Mouse (Mus musculus) spleen, postnatal 4 days (tissue): ENCODE data around the gene Strn.
A peak's percentile ranks its signal among the peaks of the same experiment; 100 is the strongest.
"Not testable (repeated sequence)": the region's sequence is repeated elsewhere in the genome, so short reads cannot be mapped to it uniquely, and the experiment has no call there.

ENCODE experiments used
- DNase-seq, 2 experiments: peaks; one replicate each; pipeline ENCODE4 v3.0.0; 2022; ENCODE audit warnings: low spot score in 2 of 2

The Strn gene

DNA sequence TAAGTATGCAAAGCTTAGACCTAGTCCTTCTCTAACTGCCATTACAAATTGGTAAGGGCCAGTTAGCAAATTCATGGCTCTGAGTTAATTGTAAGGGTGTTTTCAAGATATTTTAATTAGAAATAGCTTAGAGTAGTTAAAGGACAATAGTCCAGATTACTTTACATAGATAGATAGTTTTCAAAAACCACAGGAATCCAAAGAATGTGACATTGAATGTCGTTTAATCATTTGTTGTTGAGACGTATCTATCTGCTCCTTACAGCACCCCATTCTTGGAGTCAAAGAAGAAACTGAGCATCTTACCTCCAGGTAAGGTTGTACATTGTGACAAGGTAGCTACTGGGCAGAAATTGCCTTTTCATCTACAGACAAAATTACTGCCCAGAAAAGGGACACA is 26.7 kb downstream of the Strn start:
- no peak for DNase-seq

DNA sequence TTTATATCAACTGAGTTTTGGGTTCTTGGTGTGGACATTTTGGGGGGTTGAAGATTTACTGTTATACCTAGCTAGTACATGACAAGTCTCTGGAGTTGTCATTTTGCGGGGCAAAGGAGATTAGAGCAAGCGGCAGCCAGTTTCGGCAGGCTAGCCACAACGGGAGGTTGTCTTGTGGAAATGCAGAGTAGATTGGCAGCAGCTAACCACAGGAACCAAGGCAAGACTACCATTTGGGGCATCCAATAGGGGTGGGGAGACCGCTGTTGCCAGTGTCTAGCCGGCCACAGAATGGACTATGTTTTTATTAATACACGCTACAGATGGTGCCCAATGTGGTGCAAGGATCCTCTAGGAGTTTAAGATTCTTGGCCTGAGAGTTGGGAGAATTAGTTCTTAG is 28.6 kb downstream of the Strn start:
- DNase-seq, result no peak

DNA sequence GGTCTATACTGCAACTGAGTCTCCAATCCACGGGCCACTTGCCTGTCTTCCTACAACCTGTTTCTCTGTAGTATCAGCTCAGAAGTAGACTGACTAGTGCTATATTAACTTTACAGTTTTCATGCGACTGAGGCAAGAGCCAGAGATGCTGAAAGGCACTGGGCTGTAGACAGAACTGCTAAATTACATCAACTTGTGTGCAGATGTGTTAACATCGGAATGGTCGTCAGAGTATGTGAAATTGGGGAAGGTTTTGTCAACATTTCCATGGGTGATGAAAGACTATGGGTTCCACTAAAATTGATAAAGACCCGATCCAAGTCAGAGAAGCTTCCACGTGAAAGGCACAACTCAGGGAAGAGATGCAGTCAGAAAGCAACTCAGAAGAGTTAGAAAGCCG is 34.0 kb downstream of the Strn start:
- no peak for DNase-seq

DNA sequence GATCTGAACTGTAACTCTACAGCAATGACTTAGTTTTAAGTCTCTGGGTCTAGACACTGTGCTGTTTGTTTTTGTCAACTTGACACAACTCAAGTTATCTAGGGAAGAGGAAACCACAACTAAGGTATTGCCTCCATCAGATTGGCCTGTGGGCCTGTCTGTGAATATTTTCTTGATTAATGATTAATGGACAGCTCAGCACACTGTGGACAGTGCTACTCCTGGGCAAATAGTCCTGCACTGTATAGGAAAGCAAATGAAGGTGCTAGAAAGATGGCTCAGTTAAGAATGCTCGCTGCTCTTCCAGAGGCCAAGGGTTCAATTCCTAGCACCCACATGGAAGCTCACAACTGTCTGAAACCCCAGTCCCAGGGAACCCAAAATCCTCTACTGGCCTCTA is 38.0 kb downstream of the Strn start:
- DNase-seq, result no peak

DNA sequence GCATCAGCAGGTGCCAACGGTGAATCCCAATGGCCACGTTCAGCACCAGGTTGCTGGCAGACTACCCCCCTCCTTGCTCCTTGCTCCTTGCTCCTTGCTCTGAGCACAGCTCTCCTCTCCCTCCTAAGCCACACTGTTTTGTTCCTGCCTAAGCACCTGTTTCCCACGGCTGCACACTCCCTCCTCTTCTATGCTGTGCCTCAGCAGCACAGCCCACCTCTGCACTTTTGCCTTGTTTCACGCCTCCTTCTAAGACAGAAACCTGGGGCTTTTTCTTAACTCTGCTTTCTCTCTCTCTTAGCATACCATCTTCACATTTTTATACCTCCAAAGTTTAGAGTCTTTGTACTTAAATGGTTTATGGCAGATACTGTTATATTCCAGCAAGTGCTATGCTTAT is 39.5 kb downstream of the Strn start:
- no peak for DNase-seq

DNA sequence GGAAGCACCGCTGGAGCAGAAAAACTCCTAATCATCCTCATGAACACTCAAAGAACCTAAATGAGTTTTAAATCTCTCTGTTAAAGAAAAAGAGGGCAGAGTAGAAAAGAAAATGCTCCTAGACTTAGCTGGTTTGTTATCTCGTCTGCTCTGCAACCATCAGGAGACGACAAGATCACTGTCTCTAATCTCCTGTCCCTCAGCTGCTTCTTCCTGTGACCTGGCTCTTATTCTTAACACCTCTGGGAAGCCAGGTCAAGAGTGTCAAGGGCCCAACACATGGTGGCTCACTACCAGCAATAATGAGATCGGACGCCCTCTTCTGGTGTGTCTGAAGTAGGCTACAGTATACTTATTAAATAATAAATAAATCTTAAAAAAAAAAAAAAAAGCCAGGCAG is 40.1 kb downstream of the Strn start:
- DNase-seq, result no peak

DNA sequence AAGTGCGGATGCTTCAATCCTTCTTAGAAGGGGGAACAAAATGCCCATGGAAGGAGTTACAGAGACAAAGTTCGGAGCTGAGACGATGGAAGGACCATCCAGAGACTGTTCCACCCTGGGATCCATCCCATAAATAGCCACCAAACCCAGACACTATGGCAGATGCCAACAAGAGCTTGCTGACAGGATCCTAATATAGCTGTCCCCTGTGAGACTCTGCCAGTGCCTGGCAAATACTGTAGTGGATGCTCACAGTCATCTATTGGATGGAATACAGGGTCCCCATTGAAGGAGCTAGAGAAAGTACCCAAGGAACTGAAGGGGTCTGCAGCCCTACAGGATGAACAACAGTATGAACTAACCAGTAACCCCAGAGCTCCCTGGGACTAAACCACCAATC is 47.8 kb downstream of the Strn start:
- not testable (repeated sequence) for DNase-seq

DNA sequence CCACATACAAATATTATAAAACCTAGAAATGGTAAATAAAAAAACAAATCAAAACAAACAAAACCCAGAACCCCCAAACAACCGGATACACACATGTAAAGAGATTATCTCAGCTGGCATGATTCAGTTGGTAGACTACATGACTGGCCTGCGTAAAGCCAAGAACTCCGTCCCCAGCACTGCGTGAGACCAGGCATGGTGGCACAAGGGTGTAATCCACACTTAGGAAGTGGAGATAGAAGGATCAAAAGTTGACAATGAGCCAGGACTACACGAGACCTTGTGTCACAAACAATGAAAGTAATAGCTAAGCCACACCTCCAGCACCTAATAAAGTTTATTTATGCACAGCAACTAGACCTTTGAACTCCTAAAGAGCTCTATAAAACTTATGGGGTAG is 49.0 kb downstream of the Strn start:
- no peak for DNase-seq

DNA sequence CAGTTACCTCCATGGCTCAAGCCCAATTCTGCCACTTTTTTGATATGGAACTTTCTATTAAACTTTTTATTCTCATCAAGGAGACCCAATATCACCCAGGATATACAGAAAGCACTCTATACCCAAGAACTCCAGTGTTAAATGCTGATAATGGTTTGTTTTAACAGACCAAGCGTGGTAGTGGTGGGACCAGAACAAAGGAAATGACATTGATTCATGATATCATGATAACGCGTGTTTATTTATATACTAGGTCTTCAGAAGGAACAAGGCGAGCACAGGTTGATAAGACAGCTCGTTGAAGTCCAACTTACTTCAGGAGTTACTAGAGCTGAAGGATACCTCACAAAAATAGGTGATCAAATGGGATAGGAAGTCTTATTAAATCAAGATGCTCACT is 52.0 kb downstream of the Strn start:
- DNase-seq, result no peak

DNA sequence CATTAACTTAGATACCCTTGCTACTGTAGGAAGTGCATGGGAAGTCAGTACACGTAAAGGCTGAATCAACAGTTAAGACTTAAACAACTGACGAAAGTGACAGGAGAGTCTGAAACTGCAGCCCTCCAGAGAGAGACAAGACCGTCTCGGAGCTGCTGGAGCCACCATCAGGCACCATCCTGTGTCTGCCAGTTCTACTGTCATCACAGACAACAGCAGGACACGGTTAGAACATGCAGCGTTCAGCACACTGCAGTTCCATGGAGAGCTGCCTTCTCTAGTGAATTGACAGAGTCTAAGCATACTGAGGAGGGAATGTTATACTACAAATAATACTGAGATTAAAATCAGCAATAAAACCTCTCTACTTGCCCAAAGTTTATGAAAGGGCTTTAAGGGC is 54.6 kb downstream of the Strn start:
- no peak for DNase-seq

DNA sequence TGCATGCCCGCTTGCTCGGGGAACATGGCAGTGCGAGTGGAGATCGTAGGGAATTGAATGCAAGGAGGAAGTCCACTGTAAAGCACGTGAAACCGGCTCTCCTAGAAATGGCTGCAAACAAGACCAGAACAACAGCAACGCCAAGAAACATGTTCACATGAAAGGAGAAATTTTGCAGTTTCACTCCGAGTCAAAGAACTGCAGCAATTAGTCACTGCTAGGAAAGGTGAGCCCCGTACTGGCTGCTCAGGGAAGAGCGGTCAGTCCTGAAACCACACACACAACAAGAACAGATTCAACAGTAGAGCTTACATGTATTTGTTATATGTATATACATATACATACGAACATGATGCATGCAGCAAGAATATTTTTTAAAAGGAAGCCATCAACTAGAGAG is 57.5 kb downstream of the Strn start:
- no peak for DNase-seq

DNA sequence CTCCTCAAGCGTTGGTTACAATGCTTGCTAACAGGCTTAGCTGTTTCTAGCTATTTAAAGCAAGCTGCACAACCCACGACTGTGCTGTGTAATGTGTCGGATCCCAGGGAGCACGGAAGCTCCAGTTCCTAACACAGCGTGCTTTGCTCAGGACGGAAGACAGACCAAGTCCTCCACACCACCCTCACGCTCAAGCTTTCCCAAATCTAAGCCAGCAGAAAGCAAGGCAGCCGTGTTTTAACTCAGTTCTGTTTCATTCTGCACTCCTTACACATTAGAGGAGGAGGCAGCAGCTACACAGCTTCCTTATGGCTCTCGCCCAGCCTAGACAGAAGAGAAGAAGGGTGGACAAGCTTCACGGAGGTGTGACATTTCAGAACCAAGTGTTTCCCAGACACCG is 60.2 kb downstream of the Strn start:
- no peak for DNase-seq

DNA sequence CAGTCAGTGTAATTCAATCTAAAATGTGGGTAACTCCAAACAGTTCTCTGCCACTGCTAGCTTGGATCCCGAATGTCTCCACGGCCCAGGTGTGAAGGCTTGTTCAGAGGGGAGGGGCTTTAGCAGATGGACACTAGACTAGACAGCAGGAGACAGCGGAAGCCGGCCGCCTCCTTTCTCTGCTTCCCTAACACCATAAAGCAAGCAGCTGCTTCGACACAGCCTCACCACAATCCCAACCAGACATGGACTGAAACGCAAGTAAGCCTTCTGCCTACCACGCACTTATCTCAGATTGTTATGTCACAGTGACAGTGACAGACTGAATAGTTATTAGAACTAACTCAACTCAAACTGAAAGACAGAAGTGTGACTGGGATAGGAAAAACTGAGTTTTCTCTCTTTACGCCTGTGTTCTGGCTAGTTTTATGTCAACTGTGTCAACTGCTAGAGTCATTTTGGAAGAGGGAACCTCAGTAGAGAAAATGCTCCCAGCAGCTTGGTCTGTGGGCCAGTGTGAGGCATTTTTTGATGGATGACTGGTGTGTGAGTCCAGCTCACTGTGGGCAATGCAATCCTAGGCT is 71.9 kb downstream of the Strn start:
- DNase-seq, result no peak

DNA sequence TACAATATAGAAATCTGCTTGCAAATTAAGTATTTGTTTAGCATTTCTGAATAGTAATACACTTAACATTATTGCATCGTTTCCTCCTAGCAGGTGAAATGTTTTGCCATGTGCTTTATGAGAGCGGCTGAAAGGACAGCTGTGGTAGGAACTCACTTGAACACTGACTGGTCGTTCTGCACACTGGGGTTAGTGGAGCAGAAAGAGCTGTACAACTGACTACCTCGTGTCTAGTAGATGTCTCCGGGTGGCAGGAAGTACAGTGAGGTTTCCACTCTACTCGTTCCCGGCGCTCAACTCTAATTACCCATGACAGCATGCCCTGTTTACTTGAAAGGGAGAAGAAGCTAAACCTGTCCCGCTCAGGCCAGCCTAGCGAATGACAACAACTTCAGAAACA is 82.2 kb downstream of the Strn start:
- DNase-seq, result no peak

DNA sequence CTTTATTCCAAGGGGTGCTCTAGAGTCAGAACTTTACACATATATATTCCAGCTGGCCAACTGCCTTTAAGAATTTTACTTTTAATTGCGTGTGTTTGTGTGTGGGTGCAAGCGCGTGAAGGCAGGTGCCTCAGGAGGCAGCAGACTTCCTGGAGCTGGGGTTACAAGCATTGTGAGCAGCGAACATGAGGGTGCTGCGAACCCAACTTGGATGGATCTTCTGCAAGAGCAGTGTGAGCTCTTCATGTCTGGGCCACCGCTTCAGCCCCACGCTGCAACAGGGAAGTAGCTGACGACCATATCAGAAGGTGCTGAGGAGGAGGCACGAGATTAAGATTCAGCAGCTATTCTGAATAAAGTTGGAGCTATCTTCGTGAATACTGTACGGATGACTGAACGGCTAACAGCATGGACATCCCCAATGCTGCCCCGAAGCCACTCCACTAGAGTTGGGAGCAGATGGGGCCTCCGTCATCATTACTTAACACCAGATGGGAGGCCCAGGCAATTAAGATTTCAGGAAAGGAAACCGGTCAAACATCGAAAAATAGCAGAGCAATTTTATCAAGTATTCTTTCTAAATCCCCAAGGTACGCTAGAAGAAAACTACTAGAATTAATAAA is 93.0 kb downstream of the Strn start:
- no peak for DNase-seq

DNA sequence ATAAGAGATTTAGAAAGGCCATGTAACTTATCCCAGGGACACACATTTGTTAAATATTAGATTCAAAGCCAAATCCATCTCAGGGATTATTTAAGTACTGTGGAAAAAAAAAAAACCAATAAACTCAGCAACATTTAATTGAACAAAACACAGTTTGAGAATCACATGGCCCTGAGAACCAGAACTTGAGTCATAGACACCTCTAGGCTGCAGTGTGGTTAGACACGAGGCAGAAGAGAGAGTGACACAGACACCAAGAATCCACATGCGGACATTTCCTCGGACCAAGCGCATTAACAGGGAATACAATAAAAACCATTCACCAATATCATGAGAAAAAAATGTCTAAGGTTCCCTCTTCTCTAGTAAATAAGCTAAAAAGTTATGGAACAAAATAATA is 94.7 kb downstream of the Strn start:
- no peak for DNase-seq

DNA sequence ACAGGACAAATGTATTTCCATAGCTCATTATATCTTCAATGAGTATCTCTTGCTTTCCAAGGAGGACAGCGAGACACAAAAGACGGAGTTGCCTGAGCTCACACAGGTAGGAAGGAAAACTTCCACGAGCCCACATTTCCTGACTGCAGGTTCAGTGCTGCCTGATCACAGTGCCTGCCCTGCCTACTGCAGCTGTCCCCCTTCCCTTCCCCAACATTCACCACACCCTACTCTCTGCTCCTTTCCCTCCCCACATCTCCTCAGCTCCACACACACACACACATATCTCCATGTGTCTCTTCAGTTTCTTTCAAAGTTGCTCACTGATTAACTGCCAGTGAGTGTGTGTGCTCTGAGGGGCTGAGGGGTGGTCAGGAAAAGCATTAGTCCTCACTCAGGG is 96.6 kb downstream of the Strn start:
- no peak for DNase-seq

DNA sequence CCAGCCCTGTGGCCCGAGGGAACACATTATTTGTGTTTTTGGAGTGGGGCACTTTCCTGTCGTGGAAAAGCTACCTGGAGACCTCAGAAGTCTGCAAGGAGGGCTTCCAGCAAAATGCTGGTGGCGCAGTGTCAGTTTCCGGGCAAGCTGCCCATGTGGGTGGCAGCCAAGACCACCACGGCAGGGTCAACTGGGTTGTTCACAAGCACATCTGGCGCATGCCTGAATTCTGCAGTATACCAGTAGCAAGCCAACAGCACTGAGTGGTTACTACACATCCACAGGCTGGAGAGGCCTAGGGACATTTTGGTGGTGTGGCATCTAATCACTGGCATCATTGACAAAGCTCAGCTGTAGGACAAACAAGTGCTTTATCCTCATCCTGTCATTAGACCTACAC is 97.9 kb downstream of the Strn start:
- no peak for DNase-seq

DNA sequence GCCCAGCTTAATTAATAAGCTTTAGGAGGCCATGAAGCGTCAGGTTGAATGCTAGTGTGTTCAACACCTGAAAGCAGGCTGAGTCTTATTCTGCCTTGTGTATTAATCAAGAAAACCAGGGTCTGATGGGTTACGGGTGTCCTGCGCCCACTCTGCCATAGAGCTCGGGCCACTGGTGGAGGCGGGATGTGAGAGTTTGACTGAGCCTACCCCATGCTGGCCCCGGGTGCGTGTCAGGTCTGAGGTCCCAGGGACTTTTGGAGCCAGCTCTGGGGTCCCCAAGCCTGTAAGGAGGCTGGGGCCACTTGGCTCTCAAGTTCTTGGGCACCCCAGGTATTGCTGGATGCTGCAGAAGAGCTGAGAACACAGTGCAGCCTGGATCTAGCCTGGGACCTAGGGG is 99.9 kb downstream of the Strn start:
- peak in 1 of 2 experiments; percentile 60 for DNase-seq

DNA sequence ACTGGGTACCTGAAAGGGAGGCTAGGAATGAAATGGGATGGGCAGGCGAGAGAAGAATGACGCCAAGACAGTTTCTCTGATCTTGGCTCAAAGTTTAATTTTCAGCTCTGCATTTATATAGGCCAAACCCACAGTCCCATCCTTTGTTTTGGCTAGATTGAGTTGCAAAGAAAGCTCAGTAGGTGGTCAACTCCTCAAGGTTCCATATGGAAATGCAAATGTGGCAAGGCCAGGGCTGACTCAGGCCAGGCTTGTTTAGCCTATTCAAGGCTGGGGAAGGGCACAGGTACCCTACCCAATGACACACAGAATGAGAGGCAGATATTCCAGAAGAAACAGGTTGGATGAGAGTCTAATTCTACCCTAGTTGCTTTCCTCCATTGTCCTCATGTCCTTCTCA is 101.4 kb downstream of the Strn start:
- no peak for DNase-seq

DNA sequence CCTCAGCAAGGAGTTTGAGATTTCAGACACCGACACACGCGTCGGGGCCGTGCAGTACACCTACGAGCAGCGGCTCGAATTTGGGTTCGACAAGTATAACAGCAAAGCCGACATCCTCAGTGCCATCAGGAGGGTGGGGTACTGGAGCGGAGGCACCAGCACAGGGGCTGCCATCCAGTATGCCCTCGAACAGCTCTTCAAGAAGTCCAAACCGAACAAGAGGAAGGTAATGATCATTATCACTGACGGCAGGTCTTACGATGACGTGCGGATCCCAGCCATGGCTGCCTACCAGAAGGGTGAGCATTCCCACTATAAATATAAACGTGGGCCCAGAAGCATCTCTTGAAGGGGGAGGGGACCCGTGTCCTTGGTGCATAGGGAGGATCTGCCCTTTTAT is 112.1 kb downstream of the Strn start:
- DNase-seq, result no peak

DNA sequence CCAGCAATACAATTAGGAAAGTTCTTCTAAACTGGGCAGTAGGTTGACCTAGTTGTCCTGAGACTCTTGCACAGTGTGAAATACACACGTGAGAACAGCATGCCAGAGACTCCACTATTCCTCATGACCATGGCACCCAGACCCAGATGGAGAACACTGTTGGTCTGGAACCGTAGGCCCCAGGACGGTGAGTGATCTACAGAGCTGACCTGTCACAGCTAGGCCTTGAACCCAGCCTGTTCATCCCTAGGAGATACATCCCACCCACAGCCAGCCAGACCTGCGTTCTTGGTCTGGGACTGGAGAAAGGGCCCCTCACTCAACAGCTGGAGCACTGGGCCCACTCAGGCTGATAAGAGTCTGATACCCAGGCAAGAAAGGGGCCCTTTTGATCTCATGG is 115.1 kb downstream of the Strn start:
- no peak for DNase-seq

DNA sequence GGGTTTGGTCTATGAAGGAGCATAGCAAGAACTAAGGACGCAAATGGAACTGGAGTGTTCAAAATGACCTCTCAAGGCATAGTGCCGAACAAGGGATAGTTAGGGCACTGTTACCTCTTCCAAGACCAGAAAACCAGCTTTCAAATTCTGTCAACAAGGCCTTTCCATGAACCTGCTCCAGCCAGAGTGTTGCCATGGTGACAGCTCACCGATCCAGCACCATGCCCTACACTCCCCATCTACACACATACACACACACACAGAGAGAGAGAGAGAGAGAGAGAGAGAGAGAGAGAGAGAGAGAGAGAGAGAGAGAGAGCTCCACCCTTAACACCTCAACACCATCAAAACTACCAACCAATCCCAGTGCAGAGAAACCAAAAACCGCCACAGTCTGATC is 116.3 kb downstream of the Strn start:
- no peak for DNase-seq

DNA sequence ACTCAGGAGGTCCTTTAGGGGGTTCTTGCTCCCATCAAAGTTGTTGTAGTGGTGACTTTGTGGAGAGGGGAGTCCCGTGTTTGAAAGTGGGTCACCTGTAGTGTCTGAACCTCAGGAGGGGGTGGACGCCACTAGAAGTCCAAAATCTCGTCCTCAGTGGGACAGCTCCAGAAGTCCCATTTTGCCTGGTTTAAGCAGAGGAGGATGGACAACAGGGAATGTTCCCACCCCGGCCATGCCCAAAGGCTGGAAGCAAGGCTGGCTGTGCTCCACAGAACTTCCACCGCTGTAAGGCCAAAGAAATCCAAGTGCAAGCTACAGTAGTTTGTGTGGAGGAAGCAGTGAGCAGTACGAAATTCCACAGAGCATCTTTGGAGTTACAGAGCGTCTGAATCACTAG is 117.0 kb downstream of the Strn start:
- no peak for DNase-seq
